Mouse (Mus musculus): Measurements from ENCODE around the gene Igf1r.

Gene Igf1r

DNA sequence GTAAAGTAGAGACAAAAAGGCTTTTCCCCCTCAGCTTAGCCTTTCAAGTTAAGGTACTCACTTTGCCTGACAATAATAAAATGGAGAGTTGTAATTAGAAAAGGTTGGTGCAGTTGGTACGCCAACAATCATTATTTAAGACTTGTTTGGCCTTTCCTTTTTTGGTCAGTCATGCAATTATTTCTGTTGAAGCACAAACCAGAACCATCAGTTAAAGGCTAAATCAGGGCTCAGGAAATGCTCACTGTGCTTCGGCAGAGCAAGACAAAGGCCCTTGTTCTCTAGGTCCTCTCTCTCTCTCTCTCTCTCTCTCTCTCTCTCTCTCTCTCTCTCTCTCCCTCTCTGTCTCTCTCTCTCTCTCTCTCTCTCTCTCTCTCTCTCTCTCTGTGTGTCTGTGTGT, 165.4 kb downstream of the Igf1r start:
- CTCF ChIA-PET, result no interaction called here

DNA sequence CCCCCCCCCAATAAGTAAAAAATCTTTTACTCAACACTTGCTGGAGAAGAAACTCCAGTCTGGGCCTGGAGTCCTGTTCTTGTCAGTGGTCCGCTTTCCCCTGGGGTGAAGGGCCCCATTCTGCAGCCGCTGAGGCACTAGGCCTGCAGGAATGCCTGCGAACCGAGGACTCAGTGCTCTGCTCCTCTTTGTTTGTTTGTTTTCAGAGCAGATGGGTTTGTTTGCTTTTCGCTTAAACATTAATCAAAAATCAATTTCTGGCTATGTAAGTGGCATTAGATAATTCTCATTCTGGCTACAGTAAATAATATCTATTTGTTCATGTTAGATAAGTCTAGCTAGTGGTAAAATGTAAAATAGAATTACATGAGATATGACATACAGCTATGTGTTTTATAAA, 167.0 kb downstream of the Igf1r start:
- CTCF ChIA-PET, result no interaction called here

DNA sequence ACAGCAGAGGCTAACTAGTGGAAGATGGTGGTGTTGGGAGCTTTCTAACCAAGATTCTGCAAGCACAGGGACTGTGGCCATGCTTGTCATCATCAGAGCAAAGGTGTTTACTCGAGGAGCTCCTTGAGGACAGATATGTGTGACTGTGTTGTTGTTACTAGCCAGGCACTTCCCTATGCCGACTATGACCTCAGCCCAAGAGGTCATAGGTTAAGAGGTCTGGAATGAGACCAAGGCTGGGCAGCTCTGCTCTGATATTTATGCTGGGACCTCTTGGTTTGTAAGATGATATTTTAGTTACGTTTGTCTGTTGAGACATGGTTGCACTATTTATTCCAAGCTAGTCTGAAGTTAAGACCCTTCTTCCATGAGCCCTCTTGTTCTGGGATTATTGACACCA, 169.8 kb downstream of the Igf1r start:
- CTCF ChIA-PET, result no interaction called here

DNA sequence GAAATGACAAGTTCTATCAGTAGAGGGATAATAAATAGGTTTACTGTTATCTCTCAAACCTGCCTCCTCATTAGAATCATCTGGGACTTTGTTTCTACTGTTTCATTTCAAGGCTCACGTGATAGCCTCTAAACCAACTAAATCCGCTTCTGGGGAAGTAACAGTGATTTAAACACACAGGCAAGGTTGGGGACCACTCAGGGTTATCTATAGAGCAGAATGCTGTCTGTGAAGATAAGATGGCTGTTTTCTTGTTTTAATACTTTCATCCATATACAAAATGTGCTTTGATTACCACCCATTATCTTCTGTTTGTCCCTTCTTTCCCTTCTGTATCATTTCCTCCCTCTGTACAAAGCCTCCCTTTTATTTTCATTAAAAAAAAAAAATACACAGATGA, 172.7 kb downstream of the Igf1r start:
- CTCF ChIA-PET, result no interaction called here

DNA sequence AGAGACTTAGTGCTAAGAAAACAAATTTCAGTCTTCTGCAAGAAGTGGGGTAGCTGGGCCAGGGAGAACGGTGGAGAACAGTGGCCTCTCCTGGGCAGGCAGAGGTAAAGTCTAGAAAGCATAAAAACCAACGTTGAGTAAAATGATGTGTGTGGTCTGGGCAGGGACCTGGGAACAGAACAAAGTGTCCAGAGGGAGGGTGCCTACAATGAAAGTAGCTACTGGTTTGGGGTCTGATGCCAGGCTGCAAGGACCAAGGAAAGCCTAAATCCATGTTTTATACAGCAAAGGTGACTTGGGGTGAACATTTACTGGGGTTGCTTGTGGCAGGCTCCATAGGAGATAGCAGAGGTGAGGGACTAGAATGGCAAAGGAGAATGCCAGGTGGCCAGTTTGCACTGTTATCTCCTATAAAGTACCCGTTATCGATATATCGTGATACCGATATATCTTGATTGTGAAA, 175.2 kb downstream of the Igf1r start:
- CTCF ChIA-PET, result interaction anchor here (0.6 kb wide), 1 partner anchor 781 kb away, joined by 4 read pairs; no protein-coding TSS in a partner anchor

DNA sequence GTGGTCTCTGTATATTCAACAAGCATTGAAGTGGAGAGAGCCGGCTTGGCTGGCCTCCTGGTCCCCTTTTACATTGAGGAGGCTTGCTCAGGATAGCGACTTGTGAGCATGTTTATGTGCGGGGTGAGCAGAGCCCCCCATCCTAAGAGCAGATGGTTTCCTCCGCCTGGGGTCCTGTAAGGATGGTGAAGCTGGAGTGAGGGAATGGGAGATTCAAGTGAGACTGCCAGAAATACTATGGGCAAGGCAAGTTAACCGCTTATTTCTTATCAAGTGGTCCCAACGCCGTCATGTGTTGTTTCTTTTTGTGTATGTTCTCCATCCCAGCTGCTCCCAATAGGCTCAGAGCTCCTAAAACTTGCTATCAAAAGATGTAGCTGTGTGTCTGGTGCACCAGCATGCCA, 175.6 kb downstream of the Igf1r start:
- CTCF ChIA-PET, result interaction anchor here (0.6 kb wide), 1 partner anchor 781 kb away, joined by 4 read pairs; no protein-coding TSS in a partner anchor

DNA sequence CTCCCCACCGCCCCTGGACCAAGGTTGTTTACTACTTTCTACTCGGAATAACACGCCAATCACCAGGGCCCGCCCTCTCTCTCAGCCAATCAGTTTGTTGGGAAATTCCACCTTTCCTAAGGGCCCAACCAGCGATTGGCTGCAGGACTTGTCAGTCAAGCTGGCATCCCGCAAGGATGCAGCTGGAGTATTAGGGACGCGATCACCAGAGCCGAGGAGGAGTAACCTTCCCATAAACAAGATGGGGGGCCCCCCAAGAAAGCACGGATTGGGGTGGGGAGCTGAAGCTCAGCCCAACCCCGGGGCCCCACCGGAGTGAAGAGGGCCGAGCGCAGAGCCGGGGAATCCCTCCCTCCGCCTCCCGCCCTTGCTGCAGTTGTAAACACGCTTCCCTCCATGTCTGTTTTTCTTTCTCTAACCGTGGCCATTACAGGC, 176.5 kb downstream of the Igf1r start:
- CTCF ChIA-PET, result interaction anchor here (0.7 kb wide), 2 partner anchors 95 to 115 kb away, joined by 3 to 15 read pairs; no protein-coding TSS in a partner anchor

DNA sequence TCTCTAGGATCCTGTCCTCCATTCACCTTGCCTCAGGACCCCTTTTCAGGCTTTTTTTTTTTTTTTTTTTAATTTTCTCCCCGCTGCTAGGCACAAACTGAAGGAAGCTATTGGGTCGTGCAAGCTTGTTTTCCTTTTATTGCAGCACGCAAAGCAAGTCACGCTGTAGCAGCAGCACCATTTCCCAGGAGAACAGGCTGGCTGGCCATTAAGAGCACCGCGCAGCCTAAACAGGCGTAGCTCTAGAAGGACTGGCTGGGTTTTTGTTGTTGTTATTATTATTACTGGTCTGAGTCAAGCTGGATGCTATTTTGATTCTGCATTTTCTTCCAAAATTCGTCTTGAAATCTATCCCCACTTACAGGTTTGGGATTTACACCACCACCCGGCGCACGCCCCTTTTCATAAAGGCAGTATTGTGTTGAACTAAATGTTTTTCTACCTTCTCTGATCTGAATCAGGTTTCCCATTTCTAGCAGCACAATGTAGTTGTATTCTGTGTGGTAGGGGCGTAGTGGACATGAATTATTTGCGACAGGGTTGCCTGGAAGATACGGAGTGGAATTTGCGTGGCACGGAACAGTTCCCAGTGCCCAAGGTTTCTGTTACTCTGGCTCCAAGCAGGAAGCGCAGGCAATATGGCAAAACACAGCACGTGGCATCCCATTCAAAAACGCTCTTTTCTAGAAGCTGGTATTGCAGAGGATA, 177.1 kb downstream of the Igf1r start:
- CTCF ChIA-PET, result interaction anchor here (0.6 kb wide), 1 partner anchor 215 kb away, joined by 6 read pairs; no protein-coding TSS in a partner anchor

DNA sequence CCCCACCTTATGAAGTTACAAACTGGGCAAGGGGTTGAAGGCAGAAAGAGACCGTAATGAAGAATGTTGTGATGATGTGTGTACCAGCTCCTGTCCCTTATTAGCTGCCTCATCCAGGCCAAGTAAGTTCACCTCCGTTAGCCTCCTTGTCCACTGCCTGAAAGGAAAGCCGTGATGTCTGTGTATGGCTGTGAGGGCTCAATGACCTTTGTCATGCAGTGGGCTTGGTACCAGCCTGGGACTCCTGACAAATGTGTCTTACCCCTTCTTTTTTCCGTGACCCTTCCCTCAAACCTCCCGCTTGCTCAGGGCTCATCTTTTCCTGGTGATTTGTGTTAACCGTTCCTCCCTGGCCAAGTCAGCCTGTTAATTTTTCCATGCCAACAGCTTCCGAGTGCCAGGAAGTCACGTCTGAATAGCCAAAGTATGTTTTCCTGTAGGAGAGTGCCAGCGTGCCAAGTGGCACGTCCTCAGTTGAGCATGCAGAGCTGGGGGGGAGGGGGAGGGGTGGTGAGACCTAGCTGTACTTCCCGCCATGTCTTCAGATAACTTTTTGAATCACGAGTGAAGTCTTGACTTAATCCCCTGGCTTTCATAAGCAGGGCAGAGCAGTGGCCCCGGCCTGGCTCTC, 178.4 kb downstream of the Igf1r start:
- CTCF ChIA-PET, result no interaction called here

DNA sequence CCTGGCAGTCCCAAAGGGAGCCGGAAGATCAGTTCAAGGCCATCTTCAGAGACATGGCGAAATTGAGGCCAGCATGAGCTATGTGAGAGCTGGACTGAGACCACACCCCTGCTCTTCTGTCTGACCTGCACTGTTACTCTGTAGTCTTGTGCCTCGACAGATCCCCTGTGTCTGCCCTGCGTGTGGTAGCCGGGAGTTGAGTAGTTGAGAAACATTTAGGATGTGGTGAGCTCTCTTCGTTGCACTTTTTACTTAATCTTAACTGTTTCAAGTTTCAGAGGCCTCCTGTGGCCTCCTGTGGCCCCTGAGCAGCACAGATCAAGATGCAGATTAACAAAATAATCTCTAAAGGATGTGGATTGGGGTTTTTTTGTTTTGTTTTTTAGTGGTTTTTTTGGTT, 181.1 kb downstream of the Igf1r start:
- CTCF ChIA-PET, result no interaction called here

DNA sequence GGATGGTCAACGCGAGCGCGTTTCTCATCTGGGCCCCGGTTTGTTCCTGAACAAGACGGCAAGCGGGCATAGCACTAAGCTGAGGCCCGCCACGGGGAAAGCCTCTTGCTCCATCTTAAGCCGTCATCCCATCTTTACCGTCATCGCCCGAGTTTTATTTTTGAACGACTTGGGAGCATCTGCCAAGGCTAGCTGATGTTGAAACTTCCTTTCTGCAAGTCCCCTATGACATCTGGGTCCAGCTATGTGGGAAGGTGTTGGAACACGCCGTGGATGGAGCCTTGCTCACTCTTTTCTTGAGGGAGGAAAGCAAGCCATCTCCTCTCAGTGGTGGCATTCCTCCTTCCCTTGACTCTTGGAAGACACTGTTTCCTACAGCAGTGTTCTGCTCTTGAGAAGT, 182.3 kb downstream of the Igf1r start:
- CTCF ChIA-PET, result no interaction called here

DNA sequence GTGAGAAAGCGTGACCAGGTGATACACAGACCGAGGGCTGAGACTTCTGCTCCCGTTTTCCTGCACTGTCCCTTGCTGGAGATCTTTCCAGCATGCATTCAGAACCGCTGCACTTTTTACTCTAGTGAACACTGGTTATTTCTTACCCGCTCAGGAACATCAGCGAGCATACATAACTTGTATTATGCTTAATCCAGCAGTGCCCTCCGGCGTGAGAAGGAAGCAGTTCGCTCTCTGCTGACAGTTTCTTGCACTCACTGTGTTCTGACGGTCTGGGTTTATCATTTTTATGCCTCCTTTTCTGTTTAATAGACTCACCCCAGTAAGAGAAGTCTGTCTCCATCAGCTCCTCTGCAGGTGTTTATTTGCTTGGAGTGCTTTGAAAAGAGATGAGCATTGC, 183.4 kb downstream of the Igf1r start:
- CTCF ChIA-PET, result no interaction called here

DNA sequence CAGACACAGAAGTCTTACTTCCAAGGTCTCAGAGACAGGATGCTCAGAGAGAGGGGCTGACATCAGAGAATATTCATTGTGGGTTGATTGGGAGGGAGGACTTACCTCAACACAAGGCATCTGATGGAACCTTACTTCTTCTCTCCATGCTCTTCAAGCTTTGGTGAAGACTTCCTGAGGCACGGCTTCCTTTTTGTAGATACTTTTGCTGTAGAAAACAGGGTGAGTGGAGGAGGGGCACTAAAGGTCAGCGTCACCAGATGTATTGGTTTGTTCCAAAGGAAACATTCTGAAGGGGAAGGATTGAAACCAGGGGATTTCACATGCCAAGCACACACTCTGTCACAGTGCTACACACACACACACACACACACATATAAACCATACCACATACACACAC, 186.8 kb downstream of the Igf1r start:
- CTCF ChIA-PET, result no interaction called here

DNA sequence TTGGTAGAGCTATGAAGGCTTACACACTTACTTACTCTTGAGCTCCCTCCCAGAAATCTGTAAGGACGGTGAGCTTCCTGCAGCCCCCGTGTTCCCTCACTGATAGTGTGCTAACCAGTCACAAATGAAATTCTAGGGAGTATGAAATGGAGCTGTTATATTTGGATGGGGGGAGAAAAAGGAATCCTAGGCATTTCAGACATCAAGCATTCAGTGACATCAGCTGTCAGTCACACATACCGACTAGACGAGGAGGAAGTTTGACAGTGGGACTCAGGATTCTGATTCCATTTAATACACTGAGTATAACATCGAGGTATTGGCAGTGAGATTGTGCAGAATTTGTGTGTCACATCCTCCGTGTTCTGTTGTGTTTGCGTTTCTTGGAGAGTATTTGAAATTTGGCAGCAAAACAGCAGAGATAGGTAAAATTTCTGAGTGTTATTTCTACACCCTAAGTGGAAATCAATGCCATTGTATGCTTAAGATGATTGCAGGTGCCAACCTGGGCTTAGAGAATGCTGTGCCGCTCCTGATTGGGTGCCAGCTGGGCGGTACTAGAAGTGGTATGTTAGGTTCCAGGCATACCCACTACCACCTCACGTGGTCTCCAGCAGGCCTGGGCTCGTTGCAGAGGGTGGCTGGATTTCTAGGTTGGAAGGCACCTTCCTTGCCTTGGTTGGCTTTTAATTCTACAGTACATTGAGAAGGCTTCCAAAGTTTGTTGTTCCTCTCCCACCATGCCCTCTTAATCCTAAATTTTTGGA, 187.6 kb downstream of the Igf1r start:
- CTCF ChIA-PET, result no interaction called here

DNA sequence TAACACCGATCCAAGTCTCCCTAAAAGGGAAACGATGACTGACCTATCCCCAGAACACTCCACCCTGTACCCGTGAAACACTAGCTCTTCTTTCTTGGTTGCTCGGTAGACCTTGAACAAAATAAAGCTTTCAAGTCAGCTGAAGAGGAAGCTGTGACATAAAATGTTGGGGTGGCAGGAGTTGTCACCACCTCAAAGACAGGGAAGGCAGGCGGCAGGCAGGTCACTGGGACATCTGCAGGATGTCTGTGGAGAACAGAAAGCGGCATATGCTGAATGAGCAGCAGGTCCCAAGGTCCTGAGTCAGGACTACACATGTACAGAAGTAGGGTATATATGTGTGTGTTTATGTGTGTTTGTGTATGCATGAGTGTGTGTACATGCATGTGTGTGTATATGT, 191.6 kb downstream of the Igf1r start:
- CTCF ChIA-PET, result no interaction called here

DNA sequence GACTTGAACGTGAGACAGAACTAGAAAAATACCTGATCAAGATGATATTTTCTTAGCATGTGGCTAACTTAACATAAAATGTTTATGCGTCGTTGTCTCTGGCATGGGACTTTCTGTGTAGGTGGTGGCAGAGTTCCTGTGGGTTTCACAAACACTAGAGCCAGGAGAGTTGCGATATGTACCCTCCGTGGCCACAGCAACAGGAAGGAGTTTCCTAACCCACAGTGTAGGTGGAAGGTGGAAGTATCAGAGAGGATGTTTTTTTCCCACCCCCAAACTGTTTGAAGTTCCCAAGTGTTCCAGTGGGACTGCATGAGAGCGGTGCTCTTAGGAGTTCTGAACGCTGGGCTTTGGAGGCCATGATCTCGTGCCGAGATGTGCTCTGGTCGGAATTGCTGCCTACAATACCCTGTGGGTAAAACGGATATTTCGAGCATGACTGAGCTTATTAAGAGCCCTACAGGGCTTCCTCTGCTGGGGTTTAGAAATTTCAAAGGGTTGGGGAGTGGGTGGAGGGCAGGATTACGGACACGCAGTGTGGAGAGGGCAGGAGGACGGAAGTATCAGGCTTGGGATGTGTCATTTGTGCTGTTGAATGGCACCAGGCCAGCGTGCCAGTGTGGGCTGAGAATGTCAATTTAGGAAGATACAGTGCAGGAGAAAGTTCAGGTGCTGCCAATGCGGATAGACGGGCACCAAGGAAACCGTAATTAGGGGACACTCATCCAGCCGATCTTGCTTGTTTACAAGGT, 195.8 kb downstream of the Igf1r start:
- CTCF ChIA-PET, result interaction anchor here (0.6 kb wide), 1 partner anchor 90 kb away, joined by 3 read pairs; no protein-coding TSS in a partner anchor

DNA sequence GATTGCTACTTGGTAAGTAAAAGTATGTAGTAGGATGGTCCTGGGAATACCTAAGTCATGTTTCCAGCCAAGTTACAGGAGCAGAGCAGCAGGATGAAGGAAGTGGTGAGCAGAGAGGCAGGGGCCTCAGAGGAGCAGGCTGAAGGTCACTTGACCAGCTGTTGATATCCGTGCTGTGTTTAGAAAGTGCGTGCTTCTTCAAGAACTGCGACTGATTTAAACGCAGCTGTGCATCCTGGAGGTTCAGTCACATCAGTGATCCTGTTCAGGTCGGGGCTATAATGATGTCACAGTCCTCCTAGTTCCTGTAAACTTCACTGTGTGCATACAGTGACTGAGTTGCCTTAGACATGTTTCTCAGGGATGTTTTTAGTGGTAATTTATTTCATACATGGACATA, 199.3 kb downstream of the Igf1r start:
- CTCF ChIA-PET, result interaction anchor here (0.6 kb wide), 1 partner anchor 476 kb away, joined by 3 read pairs; no protein-coding TSS in a partner anchor

DNA sequence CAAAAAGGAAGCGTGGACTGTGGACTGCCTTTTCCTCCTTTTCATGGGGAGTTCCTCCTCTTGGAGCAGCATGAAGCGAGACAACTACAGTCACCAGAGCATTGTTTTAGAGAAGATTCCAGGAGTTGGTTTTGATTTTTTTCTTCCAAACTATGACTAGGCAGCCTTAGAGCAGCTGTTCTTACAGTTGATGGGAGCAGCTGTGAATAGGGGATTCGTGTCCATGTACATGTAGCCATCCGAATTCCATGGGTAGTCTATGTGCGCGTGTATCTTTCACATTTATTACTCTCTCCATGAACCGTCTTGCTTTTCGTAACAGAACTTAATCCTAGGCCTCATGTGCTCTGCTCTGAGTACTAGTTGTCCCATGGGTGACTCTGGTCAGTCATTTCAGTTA, 199.8 kb downstream of the Igf1r start:
- CTCF ChIA-PET, result no interaction called here

DNA sequence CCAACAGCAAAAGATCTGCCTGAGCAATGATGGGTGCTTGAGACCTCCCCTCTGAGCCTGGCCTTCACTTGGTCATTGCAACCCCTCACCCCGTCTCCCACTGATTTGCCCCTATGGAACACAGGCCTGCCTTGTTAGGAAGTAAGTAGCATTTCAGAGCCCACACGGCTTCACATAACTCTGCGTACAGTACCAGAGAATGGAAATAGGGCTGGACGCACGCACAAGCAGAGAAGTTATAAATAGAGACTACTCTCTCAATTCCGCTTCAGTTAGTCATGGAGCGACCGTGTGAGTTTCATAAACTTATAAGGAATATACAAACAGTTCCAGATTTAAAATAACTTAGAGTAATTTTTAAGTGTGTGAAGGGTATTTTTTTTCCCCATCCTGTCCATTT, 200.6 kb downstream of the Igf1r start:
- CTCF ChIA-PET, result no interaction called here

DNA sequence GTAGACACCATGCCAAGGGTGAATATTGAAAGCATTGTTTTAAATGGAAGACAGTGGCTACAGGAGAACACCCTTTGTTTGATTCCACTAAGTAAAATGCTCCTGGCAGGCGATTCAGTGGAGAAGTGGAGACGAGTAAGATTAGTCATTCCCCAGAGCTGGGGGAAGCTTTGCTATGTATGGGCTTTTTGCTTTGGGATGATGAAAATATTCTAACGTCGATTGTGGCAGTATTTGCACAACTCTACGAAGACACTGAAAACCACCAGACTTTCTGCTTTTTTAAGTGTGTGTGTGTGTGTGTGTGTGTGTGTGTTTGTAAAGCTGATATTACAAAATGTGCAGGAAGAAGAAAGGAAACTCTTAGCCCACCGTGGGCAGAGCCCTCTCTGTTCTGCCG, 202.0 kb downstream of the Igf1r start:
- CTCF ChIA-PET, result no interaction called here

DNA sequence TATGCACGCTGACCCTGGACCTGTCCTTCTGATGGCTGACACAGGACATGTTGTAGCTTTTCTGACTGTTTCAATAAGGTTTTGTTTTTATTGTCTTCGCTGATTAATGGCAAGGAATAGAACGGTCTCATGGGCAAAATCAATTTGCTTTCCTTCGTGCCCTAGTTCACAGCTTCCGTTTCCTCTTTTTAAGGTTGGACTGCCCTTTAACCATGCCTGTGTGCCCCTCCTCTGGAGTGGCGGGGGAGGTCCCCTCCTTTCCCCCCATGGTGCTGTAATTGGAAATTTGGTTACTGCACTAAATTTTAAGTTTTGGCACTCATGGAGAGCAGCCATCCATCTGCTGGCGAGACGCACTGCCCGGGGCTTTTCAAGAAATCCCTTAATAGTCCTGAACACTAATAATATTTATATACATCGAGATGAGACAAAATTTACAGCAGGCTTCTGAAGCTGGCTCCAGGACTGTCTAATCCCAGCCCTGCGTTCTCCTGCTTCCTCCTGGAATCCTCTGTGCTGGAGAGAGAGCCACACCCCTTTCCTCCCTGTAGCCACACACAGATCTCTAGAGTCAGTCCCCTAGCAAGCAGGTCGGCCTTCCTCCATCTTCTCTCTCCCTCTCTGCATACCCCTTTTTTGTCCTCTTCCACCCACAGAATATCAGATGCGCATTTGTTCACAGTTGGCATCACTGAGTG, 207.6 kb downstream of the Igf1r start:
- CTCF ChIA-PET, result no interaction called here
